Mouse (Mus musculus) forebrain, embryonic 12.5 days (tissue): Measurements from ENCODE around the gene Ppef1. TPM values are rescaled to one million over a fixed set of nuclear protein-coding genes. Genes with fewer than 3 reads are reported as not detected.

Source experiments
- ATAC-seq: fragments of 200-750 bp; cut with Nextera tagmentation; 2 replicates; pipeline ENCODE4 v1.8.0; 2017; ENCODE audit warnings: moderate TSS enrichment; ENCODE audit not compliant: low FRiP score
- H3K27ac ChIP-seq: fragments of 300-500 bp; sonication (generic); 2 replicates; pipeline ENCODE4 v1.5.1; 2016; ENCODE audit warnings: mild to moderate bottlenecking
- H3K27me3 ChIP-seq: fragments of 300-500 bp; sonication (generic); 2 replicates; pipeline ENCODE4 v1.6.1; 2016; ENCODE audit warnings: mild to moderate bottlenecking
- H3K36me3 ChIP-seq: fragments of 300-500 bp; sonication (generic); replicated peaks from 2 replicates; pipeline ENCODE4 v1.6.1; 2016; ENCODE audit warnings: mild to moderate bottlenecking
- H3K4me1 ChIP-seq: fragments of 300-500 bp; sonication (generic); 2 replicates; pipeline ENCODE4 v1.6.1; 2016
- H3K4me2 ChIP-seq: fragments of 300-500 bp; sonication (generic); 2 replicates; pipeline ENCODE4 v1.6.1; 2016; ENCODE audit warnings: mild to moderate bottlenecking, moderate library complexity
- H3K4me3 ChIP-seq: fragments of 300-500 bp; sonication (generic); replicated peaks from 2 replicates; pipeline ENCODE4 v1.5.1; 2016; ENCODE audit warnings: mild to moderate bottlenecking
- H3K9ac ChIP-seq: fragments of 300-500 bp; sonication (generic); 2 replicates; pipeline ENCODE4 v1.6.1; 2016; ENCODE audit warnings: mild to moderate bottlenecking
- H3K9me3 ChIP-seq: fragments of 300-500 bp; sonication (generic); 2 replicates; pipeline ENCODE4 v1.6.1; 2016
- WGBS: fragments of 180-500 bp; shearing (Covaris S2); methylation state at CpG from one replicate; pipeline ENCODE4 v1.1.7; 2016; 5-methylcytosine and 5-hydroxymethylcytosine counted together
- polyA plus RNA-seq: library from polyadenylated mRNA; unstranded; fragments of >200 nt; fragmentation: Nextera tagmentation; extraction: Ambion mirVana; gene quantifications from 2 replicates; pipeline ENCODE4 v1.2.1, GENCODE M21; 2016

Gene Ppef1
- polyA plus RNA-seq, 1 experiment from 2014 or later, result 0.66 TPM

DNA sequence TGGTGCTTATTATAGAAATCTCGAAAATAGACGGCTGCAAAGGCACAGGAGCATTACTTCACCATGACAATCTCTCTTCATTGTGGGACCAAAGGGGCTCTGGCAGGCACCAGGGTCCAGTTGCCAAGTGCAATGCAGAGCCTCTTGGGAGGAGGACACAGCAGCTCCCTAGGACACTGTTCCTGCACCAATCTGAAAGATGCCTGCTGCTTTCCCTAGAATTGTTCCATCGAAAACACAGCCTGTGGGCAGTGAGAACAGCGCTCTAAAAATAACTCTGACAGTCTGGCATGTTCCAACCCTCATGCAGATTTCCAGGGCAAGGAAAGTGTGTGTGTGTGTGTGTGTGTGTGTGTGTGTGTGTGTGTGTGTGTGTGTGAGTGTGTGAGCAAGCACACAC is 147.0 kb downstream of the Ppef1 start:
- H3K4me1 ChIP-seq, result no peaks in the 10 kb centered on the region
- 79% methylated on average over 4 of the region's 4 CpGs for WGBS
- no peak for ATAC-seq
- no peaks in the 10 kb centered on the region for H3K36me3 ChIP-seq
- no peak overlapping the region for H3K4me2 ChIP-seq
- H3K9ac ChIP-seq, result no peak overlapping the region
- H3K4me3 ChIP-seq, result no peak overlapping the region
- peaks cover 24% of the 10 kb centered on the region; the same call in 1 of the 2 replicates for H3K27me3 ChIP-seq
- H3K9me3 ChIP-seq, result no peaks in the 10 kb centered on the region
- H3K27ac ChIP-seq, result no peak overlapping the region

DNA sequence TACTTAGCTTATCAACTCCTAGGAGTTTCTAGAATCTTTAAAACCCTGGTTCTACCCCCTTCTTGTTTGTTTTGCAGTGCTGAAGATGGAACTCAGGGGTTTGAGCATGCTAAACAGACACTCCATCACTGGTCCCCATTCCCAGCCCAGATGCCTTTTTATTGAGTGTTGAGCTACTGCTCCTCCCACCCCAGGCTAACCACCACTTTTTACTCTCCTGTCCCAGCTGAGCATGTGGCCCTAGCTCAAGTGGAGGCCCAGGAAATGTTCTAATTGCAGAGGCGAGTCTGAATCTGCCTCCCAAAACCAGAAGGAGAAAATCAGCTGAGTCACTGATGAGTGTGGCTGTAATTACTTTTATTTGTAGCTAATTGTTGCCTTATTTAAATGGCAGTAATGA is 150.5 kb downstream of the Ppef1 start:
- Histone ChIP-seq H3K4me3 (no peak overlapping the region), H3K4me1 (no peaks in the 10 kb centered on the region), H3K9me3 (no peaks in the 10 kb centered on the region), H3K4me2 (no peak overlapping the region), H3K36me3 (no peaks in the 10 kb centered on the region), H3K27me3 (peaks cover 31% of the 10 kb centered on the region), H3K9ac (no peak overlapping the region), H3K27ac (no peak overlapping the region)
- ATAC-seq, result no peak
- 44% methylated on average over 1 of the region's 1 CpGs for whole genome bisulfite sequencing

DNA sequence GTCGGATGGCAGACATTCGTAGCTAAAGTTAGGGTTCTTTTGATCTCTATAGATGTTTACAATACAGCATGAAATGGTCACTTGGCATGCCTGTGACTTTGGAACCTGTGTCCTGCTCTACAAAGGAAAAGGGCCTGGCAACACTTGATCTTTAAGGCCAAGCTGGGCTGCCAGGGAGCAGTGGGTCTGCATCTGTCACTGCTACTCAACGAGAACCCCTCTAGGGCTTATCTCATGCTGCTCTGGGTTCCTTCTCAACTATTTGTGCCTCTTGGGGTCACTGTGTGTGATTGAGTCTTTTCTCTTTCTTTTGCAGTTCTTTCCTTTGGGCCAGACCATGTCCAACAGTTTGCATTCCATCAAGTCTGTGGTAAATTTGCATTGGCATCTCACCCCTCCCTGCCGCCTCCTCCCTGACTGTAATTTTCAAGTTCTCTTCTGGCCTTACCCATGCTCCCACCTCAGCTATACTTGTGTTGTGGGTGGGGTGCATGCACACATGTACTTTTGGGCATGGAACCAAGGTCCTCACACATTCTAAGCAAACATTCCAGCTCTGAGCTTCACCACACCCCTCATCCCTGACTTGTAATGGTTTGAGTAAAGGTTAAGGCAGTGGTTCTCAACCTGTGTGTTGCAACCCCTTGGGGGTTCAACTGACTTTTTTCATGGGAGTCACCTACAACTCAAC is 151.3 kb downstream of the Ppef1 start:
- no peak for ATAC-seq

DNA sequence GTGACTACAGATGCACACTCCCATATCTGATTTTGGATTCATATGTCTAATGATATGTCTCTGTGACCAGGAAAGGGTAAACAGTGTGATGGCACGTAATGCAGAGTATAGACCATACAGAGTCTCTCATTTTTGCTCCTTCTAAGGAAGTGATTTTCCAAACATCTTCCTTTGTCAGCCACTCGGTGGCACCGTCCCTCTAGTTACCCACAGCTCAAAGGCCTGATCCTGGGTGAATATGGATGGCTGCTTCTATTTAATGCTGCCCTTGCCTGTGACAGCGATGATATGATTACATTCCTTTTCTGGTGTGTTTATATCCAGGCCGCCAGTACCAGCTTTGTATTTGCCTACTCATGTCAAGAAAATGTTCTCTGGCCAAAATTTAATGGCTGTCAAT is 152.0 kb downstream of the Ppef1 start:
- Histone ChIP-seq H3K36me3 (peaks cover 2% of the 10 kb centered on the region; the same call in 1 of the 2 replicates), H3K9me3 (no peaks in the 10 kb centered on the region), H3K27me3 (peaks cover 35% of the 10 kb centered on the region), H3K4me2 (no peak overlapping the region), H3K4me3 (no peak overlapping the region), H3K9ac (no peak overlapping the region), H3K4me1 (no peaks in the 10 kb centered on the region), H3K27ac (no peak overlapping the region)
- WGBS, result 67% methylated on average over 5 of the region's 5 CpGs
- no peak for ATAC-seq

More for the DNA sequence above, 151.3 kb downstream of the Ppef1 start:
- Histone ChIP-seq H3K4me1 (no peaks in the 10 kb centered on the region), H3K27ac (no peak overlapping the region), H3K9ac (no peak overlapping the region), H3K9me3 (no peaks in the 10 kb centered on the region), H3K4me2 (no peak overlapping the region), H3K36me3 (no peaks in the 10 kb centered on the region), H3K4me3 (no peak overlapping the region), H3K27me3 (peaks cover 32% of the 10 kb centered on the region)
- WGBS, result 89% methylated on average over 4 of the region's 4 CpGs

Other genes with a start within 250 kb of the Ppef1 start
- gene Phka2, start 233.6 kb downstream of the Ppef1 start, polyA plus RNA-seq, result 20.5 and 20.7 TPM in 2 replicates
- gene Rs1, start 32.2 kb upstream of the Ppef1 start, polyA plus RNA-seq, result 0.09 and 0.10 TPM in 2 replicates
- gene Gja6, start 171.3 kb upstream of the Ppef1 start, polyA plus RNA-seq, result 0.19 and 0.24 TPM in 2 replicates